Mouse (Mus musculus): ENCODE data around the gene Gm42517. TPM values are rescaled to one million over a fixed set of nuclear protein-coding genes. Genes with fewer than 3 reads are reported as not detected.

Gm42517 gene
- polyA plus RNA-seq, 1 experiment from 2014 or later = 1.4 TPM

DNA sequence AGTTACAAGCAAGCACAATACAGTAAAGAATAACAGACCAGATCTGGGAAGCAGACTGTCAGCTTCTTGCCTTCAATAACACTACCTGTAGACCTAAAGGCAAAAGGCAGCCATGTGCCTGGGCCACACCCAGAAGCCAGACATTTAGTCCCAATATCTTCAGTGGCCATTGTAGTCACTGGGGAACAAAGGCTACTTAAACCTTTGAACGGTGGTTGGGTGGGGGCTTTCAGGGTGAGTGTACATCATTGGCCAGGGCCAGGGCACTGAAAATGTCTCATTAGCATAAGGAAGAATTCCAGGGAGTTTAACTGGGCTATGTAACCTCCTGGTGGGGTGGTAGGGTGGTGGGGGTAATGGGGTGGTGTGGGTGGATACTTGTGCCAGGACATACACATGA, 36.7 kb downstream of the Gm42517 start:
- 66% methylated on average over 1 of the region's 1 CpGs for WGBS
- Histone ChIP-seq H3K27ac (ENCODE audit: low read length) (no peak overlapping the region), H3K4me3 (replicated peaks; ENCODE audit: low read length) (no peak overlapping the region), H3K27me3 (replicated peaks; ENCODE audit: control insufficient read depth, insufficient read depth, low read length) (no peaks in the 10 kb centered on the region), H3K4me2 (ENCODE audit: low read length) (no peak overlapping the region), H3K4me1 (replicated peaks; ENCODE audit: control insufficient read depth, insufficient read depth, low read length) (no peaks in the 10 kb centered on the region), H3K36me3 (ENCODE audit: control insufficient read depth, insufficient read depth) (peaks cover 5% of the 10 kb centered on the region; the same call in 1 of the 2 replicates), H3K9ac (replicated peaks; ENCODE audit: low read depth, low read length) (no peak overlapping the region), H3K9me3 (ENCODE audit: control insufficient read depth, low read length) (no peaks in the 10 kb centered on the region)
- no peak for ATAC-seq

Other genes starting within 250 kb of the Gm42517 start
- gene Tmed5, start 235.3 kb downstream of the Gm42517 start, polyA plus RNA-seq (2015; fragmentation: Nextera tagmentation; extraction: Ambion mirVana) = 21.0 and 24.3 TPM in 2 replicates
- 5.0 and 5.7 TPM in 2 replicates for gene Ccdc18, start 235.0 kb downstream of the Gm42517 start, polyA plus RNA-seq (2015; fragmentation: Nextera tagmentation; extraction: Ambion mirVana)
- 44.3 and 52.8 TPM in 2 replicates for gene Dr1, start 99.0 kb downstream of the Gm42517 start, polyA plus RNA-seq (2015; fragmentation: Nextera tagmentation; extraction: Ambion mirVana)
- gene Pigg, start 55.3 kb downstream of the Gm42517 start, polyA plus RNA-seq (2015; fragmentation: Nextera tagmentation; extraction: Ambion mirVana) = 6.8 and 7.5 TPM in 2 replicates
- gene Pde6b, start 20.5 kb upstream of the Gm42517 start, polyA plus RNA-seq (2015; fragmentation: Nextera tagmentation; extraction: Ambion mirVana) = 0.20 TPM in 1 of 2 replicates, not detected in the other
- gene Atp5k, start 66.5 kb upstream of the Gm42517 start, polyA plus RNA-seq (2015; fragmentation: Nextera tagmentation; extraction: Ambion mirVana) = 296 and 299 TPM in 2 replicates
- 0.08 TPM in 1 of 2 replicates, not detected in the other for gene Mfsd7a, start 81.0 kb upstream of the Gm42517 start, polyA plus RNA-seq (2015; fragmentation: Nextera tagmentation; extraction: Ambion mirVana)
- 35.6 and 40.1 TPM in 2 replicates for gene Pcgf3, start 93.3 kb upstream of the Gm42517 start, polyA plus RNA-seq (2015; fragmentation: Nextera tagmentation; extraction: Ambion mirVana)
- 108 and 112 TPM in 2 replicates for gene Cplx1, start 182.1 kb upstream of the Gm42517 start, polyA plus RNA-seq (2015; fragmentation: Nextera tagmentation; extraction: Ambion mirVana)

All from forebrain, embryonic 16.5 days (tissue).